Mouse (Mus musculus) heart, embryonic 14.5 days (tissue): ENCODE data around the gene Gm28051. TPM values are rescaled to one million over a fixed set of nuclear protein-coding genes. Genes with fewer than 3 reads are reported as not detected.
A peak's percentile ranks its signal among the peaks of the same experiment; 100 is the strongest.

Source experiments
- ATAC-seq: fragments of 200-750 bp; cut with Nextera tagmentation; 2 replicates; pipeline ENCODE4 v1.8.0; 2017; ENCODE audit warnings: low read depth, moderate TSS enrichment; ENCODE audit not compliant: insufficient number of reproducible peaks, insufficient read depth, low FRiP score
- H3K27ac ChIP-seq, 2 experiments: fragments of 200-500 bp in 1 of 2; fragments of 300-500 bp in 1 of 2; sonication (generic) in 1 of 2; replicated peaks in 1 of 2; 2 replicates each; pipeline ENCODE4 v1.5.1; 2012 to 2014; ENCODE audit warnings: low read depth in 2 of 2, low read length in 2 of 2, control low read depth in 1 of 2, mild to moderate bottlenecking in 1 of 2, mixed read lengths in 1 of 2; ENCODE audit not compliant: control insufficient read depth in 1 of 2, insufficient read depth in 1 of 2
- H3K27me3 ChIP-seq: fragments of 300-500 bp; sonication (generic); 2 replicates; pipeline ENCODE4 v1.6.1; 2014; ENCODE audit warnings: mild to moderate bottlenecking, low read length, control low read depth; ENCODE audit not compliant: control insufficient read depth, insufficient read depth
- H3K36me3 ChIP-seq: fragments of 300-500 bp; sonication (generic); 2 replicates; pipeline ENCODE4 v1.6.1; 2014; ENCODE audit warnings: mild to moderate bottlenecking, control low read depth, low read length, mixed read lengths; ENCODE audit not compliant: control insufficient read depth, insufficient read depth
- H3K4me1 ChIP-seq, 2 experiments: fragments of 200-500 bp in 1 of 2; fragments of 300-500 bp in 1 of 2; sonication (generic) in 1 of 2; 2 replicates each; pipeline ENCODE4 v1.6.1; 2012 to 2014; ENCODE audit warnings: low read length in 2 of 2, control low read depth in 1 of 2, mixed read lengths in 1 of 2; ENCODE audit not compliant: control insufficient read depth in 2 of 2, insufficient read depth in 2 of 2
- H3K4me2 ChIP-seq: fragments of 300-500 bp; sonication (generic); 2 replicates; pipeline ENCODE4 v1.6.1; 2014; ENCODE audit warnings: mild to moderate bottlenecking, low read length
- H3K4me3 ChIP-seq, 2 experiments: fragments of 200-500 bp in 1 of 2; fragments of 300-500 bp in 1 of 2; sonication (generic) in 1 of 2; 2 replicates each; pipeline ENCODE4 v1.5.1; 2012 to 2014; ENCODE audit warnings: low read length in 2 of 2, mild to moderate bottlenecking in 2 of 2, control low read depth in 1 of 2, low read depth in 1 of 2, moderate library complexity in 1 of 2; ENCODE audit not compliant: control insufficient read depth in 1 of 2, insufficient read depth in 1 of 2
- H3K9ac ChIP-seq: fragments of 300-500 bp; sonication (generic); 2 replicates; pipeline ENCODE4 v1.6.1; 2014; ENCODE audit warnings: mild to moderate bottlenecking, low read length
- H3K9me3 ChIP-seq: fragments of 300-500 bp; sonication (generic); 2 replicates; pipeline ENCODE4 v1.6.1; 2016; ENCODE audit warnings: low read length, control low read depth; ENCODE audit not compliant: control insufficient read depth
- WGBS: fragments of 180-500 bp; shearing (Covaris S2); extraction: QIAGEN DNeasy Blood & Tissue Kit; methylation state at CpG from one replicate; pipeline ENCODE4 v1.1.7; 2014; 5-methylcytosine and 5-hydroxymethylcytosine counted together
- polyA plus RNA-seq: library from polyadenylated mRNA; unstranded; fragments of >200 nt; fragmentation: Nextera tagmentation; extraction: Ambion mirVana; gene quantifications from 2 replicates; pipeline ENCODE4 v1.2.1, GENCODE M21; 2014

Gm28051 gene
- polyA plus RNA-seq, 1 experiment from 2014 or later, result not detected

- peaks cover under 1 to 3% of the 10 kb centered on the region in 2 experiments; a peak in 1 of 4 replicates for H3K4me1 ChIP-seq
- no peak overlapping the region for H3K4me3 ChIP-seq
- no peaks in the 10 kb centered on the region for H3K9me3 ChIP-seq
- no peaks in the 10 kb centered on the region for H3K27me3 ChIP-seq
- no peak overlapping the region for H3K9ac ChIP-seq
- H3K4me2 ChIP-seq, result no peak overlapping the region
- ATAC-seq, result no peak
- WGBS, result 62% methylated on average over 20 of the region's 20 CpGs
- no peaks in the 10 kb centered on the region for H3K36me3 ChIP-seq
- no peak overlapping the region for H3K27ac ChIP-seq
These were observed 44.3 kb downstream of the Gm28051 start for GRCm38 (mm10) chr12:102713153-102713865.

- no peak overlapping the region for H3K9ac ChIP-seq
- peaks cover 6 to 9% of the 10 kb centered on the region in 2 experiments; a peak in 1 of 4 replicates for H3K4me1 ChIP-seq
- H3K4me2 ChIP-seq, result no peak overlapping the region
- H3K9me3 ChIP-seq, result no peaks in the 10 kb centered on the region
- no peak overlapping the region for H3K27ac ChIP-seq
- no peak overlapping the region for H3K4me3 ChIP-seq
- peaks cover 7% of the 10 kb centered on the region; the same call in 1 of the 2 replicates for H3K27me3 ChIP-seq
- ATAC-seq, result no peak
- 70% methylated on average over 4 of the region's 4 CpGs for WGBS
- H3K36me3 ChIP-seq, result no peaks in the 10 kb centered on the region
These were observed 46.7 kb downstream of the Gm28051 start for GRCm38 (mm10) chr12:102710851-102711375.

GRCm38 (mm10) chr12:102709896-102710295 lies 47.7 kb downstream of the Gm28051 start:
- no peak for ATAC-seq
- H3K27me3 ChIP-seq, result peaks cover 7% of the 10 kb centered on the region; the same call in 1 of the 2 replicates
- H3K9ac ChIP-seq, result no peak overlapping the region
- H3K9me3 ChIP-seq, result no peaks in the 10 kb centered on the region
- H3K4me1 ChIP-seq, result peaks cover 6 to 16% of the 10 kb centered on the region in 2 experiments; a peak in 2 of 4 replicates
- no peaks in the 10 kb centered on the region for H3K36me3 ChIP-seq
- 88% methylated on average over 5 of the region's 5 CpGs for WGBS
- H3K4me2 ChIP-seq, result no peak overlapping the region
- H3K4me3 ChIP-seq, result no peak overlapping the region
- H3K27ac ChIP-seq, result no peak overlapping the region

GRCm38 (mm10) chr12:102708220-102708619 lies 49.3 kb downstream of the Gm28051 start:
- Histone ChIP-seq H3K4me1 (peaks cover 12 to 25% of the 10 kb centered on the region in 2 experiments; a peak in 3 of 4 replicates), H3K27me3 (peaks cover 7% of the 10 kb centered on the region; the same call in 1 of the 2 replicates), H3K9ac (peak overlapping the region; percentile 55; the same call in 1 of the 2 replicates), H3K4me2 (peak overlapping the region; percentile 58), H3K27ac (0 out of 4 replicates have a peak overlapping the region, but pooled peaks of 1 of the 2 experiments have one; percentile 3), H3K9me3 (no peaks in the 10 kb centered on the region), H3K36me3 (no peaks in the 10 kb centered on the region), H3K4me3 (peak overlapping the region; percentile 7 to 34; a peak in 3 of 4 replicates)
- no peak for ATAC-seq
- 16% methylated on average over 11 of the region's 11 CpGs for WGBS

GRCm38 (mm10) chr12:102706833-102707463 lies 50.6 kb downstream of the Gm28051 start:
- no peak for ATAC-seq
- peaks cover 7% of the 10 kb centered on the region; the same call in 1 of the 2 replicates for H3K27me3 ChIP-seq
- 92% methylated on average over 10 of the region's 10 CpGs for WGBS
- H3K4me3 ChIP-seq, result no peak overlapping the region
- H3K4me1 ChIP-seq, result peaks cover 15 to 33% of the 10 kb centered on the region in 2 experiments; a peak in 3 of 4 replicates
- H3K4me2 ChIP-seq, result no peak overlapping the region
- H3K27ac ChIP-seq, result no peak overlapping the region
- H3K36me3 ChIP-seq, result no peaks in the 10 kb centered on the region
- no peak overlapping the region for H3K9ac ChIP-seq
- H3K9me3 ChIP-seq, result no peaks in the 10 kb centered on the region

- no peak for ATAC-seq
- peaks cover 15 to 33% of the 10 kb centered on the region in 2 experiments; a peak in 3 of 4 replicates for H3K4me1 ChIP-seq
- H3K27me3 ChIP-seq, result peaks cover 7% of the 10 kb centered on the region; the same call in 1 of the 2 replicates
- H3K36me3 ChIP-seq, result no peaks in the 10 kb centered on the region
- peak overlapping the region in 1 of 2 experiments; percentile 82; a peak in 1 of 4 replicates for H3K4me3 ChIP-seq
- WGBS, result 66% methylated on average over 6 of the region's 6 CpGs
- no peak overlapping the region; a peak in 1 of 4 replicates for H3K27ac ChIP-seq
- H3K9ac ChIP-seq, result peak overlapping the region; percentile 88; the same call in 1 of the 2 replicates
- peak overlapping the region; percentile 96 for H3K4me2 ChIP-seq
- H3K9me3 ChIP-seq, result no peaks in the 10 kb centered on the region
These were observed 51.5 kb downstream of the Gm28051 start for GRCm38 (mm10) chr12:102705906-102706640.
